Mouse (Mus musculus): ENCODE measurements around the gene Pld6.
"Not testable (repeated sequence)": the region's sequence is repeated elsewhere in the genome, so short reads cannot be mapped to it uniquely, and the experiment has no call there.

Gene Pld6

GRCm38 (mm10) chr11:59746614-59747013, 40.8 kb downstream of the Pld6 start:
- DNase-seq (ENCODE audit: low read depth, low spot score): no peak

GRCm38 (mm10) chr11:59745851-59746250, 41.6 kb downstream of the Pld6 start:
- no peak for DNase-seq (ENCODE audit: low read depth, low spot score)

- no peak for DNase-seq (ENCODE audit: low read depth, low spot score)
These were observed 43.1 kb downstream of the Pld6 start for GRCm38 (mm10) chr11:59744374-59744773.

GRCm38 (mm10) chr11:59743712-59744111, 43.7 kb downstream of the Pld6 start:
- peak; percentile 26 for DNase-seq (ENCODE audit: low read depth, low spot score)

- no peak for DNase-seq (ENCODE audit: low read depth, low spot score)
These were observed 44.1 kb downstream of the Pld6 start for GRCm38 (mm10) chr11:59743307-59743706.

- no peak for DNase-seq (ENCODE audit: low read depth, low spot score)
These were observed 45.5 kb downstream of the Pld6 start for GRCm38 (mm10) chr11:59741915-59742314.

- no peak for DNase-seq (ENCODE audit: low read depth, low spot score)
These were observed 47.4 kb downstream of the Pld6 start for GRCm38 (mm10) chr11:59739996-59740395.

GRCm38 (mm10) chr11:59737250-59737649, 50.2 kb downstream of the Pld6 start:
- no peak for DNase-seq (ENCODE audit: low read depth, low spot score)

- not testable (repeated sequence) for DNase-seq (ENCODE audit: low read depth, low spot score)
These were observed 51.5 kb downstream of the Pld6 start for GRCm38 (mm10) chr11:59735938-59736337.

- no peak for DNase-seq (ENCODE audit: low read depth, low spot score)
These were observed 53.1 kb downstream of the Pld6 start for GRCm38 (mm10) chr11:59734335-59734734.

Measured in telencephalon, adult 2 months (tissue).